Mouse (Mus musculus) limb, embryonic 13.5 days (tissue): Measurements from ENCODE around the gene Pou2f3. TPM values are rescaled to one million over a fixed set of nuclear protein-coding genes. Genes with fewer than 3 reads are reported as not detected.

Source experiments
- ATAC-seq: fragments of 200-750 bp; cut with Nextera tagmentation; 2 replicates; pipeline ENCODE4 v1.8.0; 2017; ENCODE audit warnings: low read depth, moderate number of reproducible peaks, moderate TSS enrichment; ENCODE audit not compliant: low FRiP score
- H3K27ac ChIP-seq: fragments of 300-500 bp; sonication (generic); 2 replicates; pipeline ENCODE4 v1.5.1; 2015; ENCODE audit warnings: inconsistent platforms, mild to moderate bottlenecking, moderate library complexity
- H3K27me3 ChIP-seq: fragments of 300-500 bp; sonication (generic); 2 replicates; pipeline ENCODE4 v1.6.1; 2015; ENCODE audit warnings: mild to moderate bottlenecking, inconsistent platforms
- H3K36me3 ChIP-seq: fragments of 300-500 bp; sonication (generic); 2 replicates; pipeline ENCODE4 v1.6.1; 2015; ENCODE audit warnings: inconsistent platforms, mild to moderate bottlenecking, moderate library complexity
- H3K4me1 ChIP-seq: fragments of 300-500 bp; sonication (generic); 2 replicates; pipeline ENCODE4 v1.6.1; 2015; ENCODE audit warnings: inconsistent platforms
- H3K4me2 ChIP-seq: fragments of 300-500 bp; sonication (generic); replicated peaks from 2 replicates; pipeline ENCODE4 v1.6.1; 2015; ENCODE audit warnings: inconsistent platforms, mild to moderate bottlenecking, moderate library complexity
- H3K4me3 ChIP-seq: fragments of 300-500 bp; sonication (generic); 2 replicates; pipeline ENCODE4 v1.5.1; 2015; ENCODE audit warnings: moderate library complexity, mild to moderate bottlenecking, inconsistent platforms
- H3K9ac ChIP-seq: fragments of 300-500 bp; sonication (generic); 2 replicates; pipeline ENCODE4 v1.6.1; 2015; ENCODE audit warnings: mild to moderate bottlenecking, inconsistent platforms
- H3K9me3 ChIP-seq: fragments of 300-500 bp; sonication (generic); 2 replicates; pipeline ENCODE4 v1.6.1; 2016; ENCODE audit warnings: inconsistent platforms
- WGBS: fragments of 180-500 bp; shearing (Covaris S2); methylation state at CpG from one replicate; pipeline ENCODE4 v1.1.7; 2015; 5-methylcytosine and 5-hydroxymethylcytosine counted together
- polyA plus RNA-seq: library from polyadenylated mRNA; unstranded; fragments of >200 nt; fragmentation: Nextera tagmentation; extraction: Ambion mirVana; gene quantifications from 2 replicates; pipeline ENCODE4 v1.2.1, GENCODE M21; 2015

The Pou2f3 gene
- polyA plus RNA-seq = 0.74 and 1.1 TPM in 2 replicates

DNA sequence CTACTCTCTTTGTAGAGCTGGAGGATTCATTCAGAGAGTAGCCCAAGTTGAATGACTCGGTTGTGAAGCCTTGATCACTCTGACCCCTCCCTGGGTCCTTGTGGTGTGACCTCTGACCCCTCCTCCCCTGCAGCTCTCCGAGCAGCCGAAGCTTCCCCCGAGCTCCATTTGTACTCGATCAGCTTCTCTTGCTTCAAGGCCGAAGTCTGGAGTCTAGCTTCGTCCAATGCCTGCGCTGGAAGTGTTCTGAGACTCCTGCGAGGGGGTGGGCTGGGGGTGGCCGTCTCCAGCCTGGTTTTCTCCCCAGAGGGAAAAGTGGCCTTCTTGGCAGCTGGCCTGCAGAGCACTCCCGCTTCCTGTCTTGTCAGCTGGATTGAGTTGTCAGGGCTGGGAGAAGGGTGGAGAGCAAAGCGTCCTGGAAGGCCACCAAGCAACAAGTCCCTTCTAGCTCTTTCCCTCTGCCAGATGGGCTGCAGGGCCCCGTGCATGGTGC, at the start of gene Pou2f3:
Pou2f3 (minus strand) TSS at position 180 of the 493 bp plus-strand sequence.
- Histone ChIP-seq H3K27me3 (peaks cover 33% of the 10 kb centered on the region), H3K4me2 (peak within 1 kb of the TSS; percentile 40), H3K9me3 (no peaks in the 10 kb centered on the region), H3K27ac (no peak within 1 kb of the TSS), H3K36me3 (no peaks in the 10 kb centered on the region), H3K9ac (no peak within 1 kb of the TSS), H3K4me3 (no peak within 1 kb of the TSS), H3K4me1 (peaks cover 21% of the 10 kb centered on the region)
- 5% methylated on average over 13 of the region's 13 CpGs for WGBS
- ATAC-seq = no peak; the same call in 1 of the 2 replicates

DNA sequence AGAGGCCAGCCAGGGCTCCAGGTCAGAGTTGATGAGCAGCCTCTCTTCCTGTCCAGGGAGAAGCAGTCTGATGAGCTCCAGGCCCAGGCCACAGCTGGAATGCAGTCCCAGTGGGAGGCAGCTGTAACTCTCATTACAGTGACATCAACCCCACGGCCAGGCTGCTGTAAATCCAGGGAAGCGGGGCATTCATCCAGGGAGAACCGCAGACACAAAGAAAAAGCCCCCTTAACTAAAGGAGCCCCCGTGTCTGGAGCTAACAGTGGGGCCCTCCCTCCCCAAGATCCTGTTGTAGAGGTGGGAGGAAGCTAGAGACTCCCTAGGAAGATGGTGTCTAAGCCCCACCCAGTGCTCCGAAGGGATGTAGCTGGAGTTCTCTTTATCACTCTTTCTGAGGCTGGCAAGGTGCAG, 43.1 kb upstream of the Pou2f3 start:
- Histone ChIP-seq H3K9me3 (no peaks in the 10 kb centered on the region), H3K4me1 (peaks cover 65% of the 10 kb centered on the region), H3K4me2 (peak overlapping the region; percentile 59), H3K9ac (peak overlapping the region; percentile 59), H3K36me3 (no peaks in the 10 kb centered on the region), H3K4me3 (0 out of 2 replicates have a peak overlapping the region, but pooled peaks have one; percentile 12), H3K27ac (peak overlapping the region; percentile 99), H3K27me3 (no peaks in the 10 kb centered on the region)
- WGBS = 5% methylated on average over 5 of the region's 5 CpGs
- ATAC-seq = peak; percentile 78

DNA sequence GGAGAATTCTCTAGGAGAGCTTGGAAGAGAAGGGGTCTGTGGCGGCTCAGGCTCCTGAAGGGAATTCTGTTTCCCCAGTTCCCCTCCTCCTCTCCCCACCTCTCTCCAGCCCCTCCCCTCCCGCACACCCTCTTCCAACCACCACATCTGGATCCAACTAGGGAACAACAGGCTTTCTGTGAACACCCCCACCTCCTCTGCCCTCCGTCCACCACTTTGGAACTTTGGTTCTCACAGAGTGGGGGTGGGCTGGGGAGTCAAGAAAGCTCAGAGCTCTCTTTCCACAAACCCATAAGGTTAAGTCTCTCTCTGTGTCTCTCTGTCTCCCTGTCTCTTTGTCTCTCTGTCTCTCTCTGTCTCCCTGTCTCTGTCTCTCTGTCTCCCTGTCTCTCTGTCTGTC, 42.6 kb upstream of the Pou2f3 start:
- H3K27ac ChIP-seq = peak overlapping the region; percentile 99
- ATAC-seq = peak; percentile 90
- peak overlapping the region; percentile 59 for H3K9ac ChIP-seq
- 0 out of 2 replicates have a peak overlapping the region, but pooled peaks have one; percentile 12 for H3K4me3 ChIP-seq
- H3K36me3 ChIP-seq = no peaks in the 10 kb centered on the region
- peaks cover 68% of the 10 kb centered on the region for H3K4me1 ChIP-seq
- 10% methylated on average over 3 of the region's 3 CpGs for WGBS
- H3K9me3 ChIP-seq = no peaks in the 10 kb centered on the region
- peak overlapping the region; percentile 59 for H3K4me2 ChIP-seq
- no peaks in the 10 kb centered on the region for H3K27me3 ChIP-seq

DNA sequence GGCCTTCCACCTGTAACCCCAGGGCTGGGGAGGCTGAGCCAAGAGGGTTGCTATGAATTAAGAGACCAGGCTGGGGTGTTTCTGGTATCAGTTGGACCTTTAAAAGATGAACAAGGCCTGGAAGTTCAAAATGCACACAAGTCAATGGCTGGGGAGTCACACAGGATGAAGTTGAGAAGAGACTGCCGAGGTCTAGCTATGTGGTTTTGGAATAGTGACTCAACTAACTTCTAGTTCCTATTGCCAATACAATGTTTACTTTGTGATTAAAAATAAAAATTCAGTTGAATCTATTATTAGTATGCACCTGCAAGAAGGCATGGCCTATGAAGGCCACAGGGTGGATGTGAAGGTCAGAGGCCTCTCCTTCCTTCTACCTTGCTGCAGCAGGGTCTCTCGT, 41.6 kb upstream of the Pou2f3 start:
- peak overlapping the region; percentile 99 for H3K27ac ChIP-seq
- WGBS = 74% methylated on average over 2 of the region's 2 CpGs

DNA sequence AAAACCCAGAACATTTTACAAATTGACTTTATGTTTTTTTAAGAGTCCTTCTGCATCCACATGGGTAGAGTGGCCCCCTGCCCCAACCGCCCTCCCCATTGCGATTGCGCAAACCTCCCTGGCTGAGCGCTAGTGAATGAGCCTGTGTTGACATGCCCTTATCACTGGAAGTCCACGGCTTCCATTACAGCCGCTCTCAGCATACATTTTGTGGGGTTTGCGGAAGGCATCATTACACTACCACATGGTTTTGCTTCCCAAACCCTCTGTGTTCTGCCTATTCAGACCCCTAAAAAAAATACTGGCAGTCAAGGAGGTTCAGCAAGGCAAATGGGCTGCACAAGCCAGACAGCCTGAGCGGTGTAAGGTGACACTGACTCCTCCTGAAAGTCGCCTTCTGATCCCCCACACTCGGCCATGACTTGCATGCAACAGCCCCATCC, 36.6 kb upstream of the Pou2f3 start:
- Histone ChIP-seq H3K9ac (no peak overlapping the region), H3K4me3 (no peak overlapping the region), H3K9me3 (no peaks in the 10 kb centered on the region), H3K27ac (peak overlapping the region; percentile 34; the same call in 1 of the 2 replicates), H3K27me3 (no peaks in the 10 kb centered on the region), H3K4me1 (peaks cover 49% of the 10 kb centered on the region), H3K4me2 (0 out of 2 replicates have a peak overlapping the region, but pooled peaks have one; percentile 5), H3K36me3 (no peaks in the 10 kb centered on the region)
- WGBS = 23% methylated on average over 10 of the region's 10 CpGs
- ATAC-seq = no peak

More for the DNA sequence above, 41.6 kb upstream of the Pou2f3 start:
- no peak overlapping the region for H3K4me2 ChIP-seq
- no peak for ATAC-seq
- H3K27me3 ChIP-seq = no peaks in the 10 kb centered on the region
- no peak overlapping the region for H3K4me3 ChIP-seq
- no peak overlapping the region for H3K9ac ChIP-seq
- H3K4me1 ChIP-seq = peaks cover 71% of the 10 kb centered on the region
- no peaks in the 10 kb centered on the region for H3K9me3 ChIP-seq
- H3K36me3 ChIP-seq = no peaks in the 10 kb centered on the region

DNA sequence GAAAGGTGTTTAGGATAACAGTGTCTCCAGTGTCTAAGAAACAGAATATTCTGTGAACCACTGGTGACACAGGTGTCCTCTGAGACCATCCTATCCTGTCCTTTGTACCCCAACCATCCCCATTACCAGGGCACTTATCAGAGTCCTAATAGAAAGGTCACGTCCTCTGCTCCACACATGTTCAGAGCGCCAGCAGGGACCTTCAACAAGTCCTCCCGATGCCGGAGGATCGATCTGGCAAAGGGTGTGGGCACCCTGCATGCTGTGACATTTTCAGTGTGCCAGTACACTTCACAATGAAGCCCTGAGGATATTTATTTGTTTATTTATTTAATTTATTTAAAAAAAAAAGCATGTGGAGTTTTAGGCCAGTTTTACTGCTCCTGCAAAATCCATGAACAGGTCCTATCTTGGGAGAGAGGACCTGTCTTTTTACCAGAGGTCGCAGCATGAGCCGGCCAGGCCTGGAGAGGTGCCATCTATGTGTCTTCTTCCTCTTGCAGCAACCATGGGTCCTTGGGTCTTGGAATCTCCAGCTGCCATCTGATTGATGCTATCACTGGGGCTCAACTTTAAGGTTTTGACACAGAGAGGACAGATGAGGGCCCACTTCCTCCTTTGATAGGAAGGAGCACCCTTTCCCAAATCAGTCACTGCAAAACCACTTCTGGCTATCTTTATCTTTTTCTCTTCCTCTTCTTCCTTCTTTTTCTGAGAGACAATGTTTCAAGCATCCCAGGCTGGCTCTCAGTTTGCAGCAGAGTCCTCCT, 35.8 kb upstream of the Pou2f3 start:
- Histone ChIP-seq H3K9me3 (no peaks in the 10 kb centered on the region), H3K9ac (no peak overlapping the region), H3K4me3 (no peak overlapping the region), H3K27me3 (no peaks in the 10 kb centered on the region), H3K4me1 (peaks cover 47% of the 10 kb centered on the region), H3K36me3 (no peaks in the 10 kb centered on the region), H3K27ac (peak overlapping the region; percentile 34; the same call in 1 of the 2 replicates), H3K4me2 (no peak overlapping the region)
- no peak for ATAC-seq
- WGBS = 84% methylated on average over 7 of the region's 7 CpGs

DNA sequence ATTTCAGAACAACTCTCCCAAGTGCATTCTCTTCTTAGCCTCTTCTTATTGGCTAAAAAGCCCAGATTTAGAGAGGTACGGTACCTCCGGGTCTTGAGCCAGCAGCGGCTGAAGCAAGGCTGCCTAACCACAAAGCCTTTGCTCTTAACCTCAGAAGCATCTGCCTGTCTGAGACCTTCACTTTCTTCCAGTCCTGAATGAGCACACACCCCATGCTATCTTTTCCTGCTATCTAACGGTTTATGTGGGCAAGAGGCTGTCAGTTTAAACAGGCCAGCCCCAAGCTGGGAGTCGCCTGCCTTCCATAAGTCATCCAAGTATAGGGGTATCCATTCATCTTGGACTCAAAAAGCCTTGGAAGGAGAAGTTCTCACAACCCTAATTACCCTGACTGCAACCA, 32.3 kb upstream of the Pou2f3 start:
- H3K27me3 ChIP-seq = no peaks in the 10 kb centered on the region
- 79% methylated on average over 5 of the region's 5 CpGs for WGBS
- ATAC-seq = no peak
- peaks cover 52% of the 10 kb centered on the region for H3K4me1 ChIP-seq
- H3K4me2 ChIP-seq = no peak overlapping the region
- no peaks in the 10 kb centered on the region for H3K9me3 ChIP-seq
- no peaks in the 10 kb centered on the region for H3K36me3 ChIP-seq
- no peak overlapping the region for H3K27ac ChIP-seq
- H3K4me3 ChIP-seq = no peak overlapping the region
- no peak overlapping the region for H3K9ac ChIP-seq

DNA sequence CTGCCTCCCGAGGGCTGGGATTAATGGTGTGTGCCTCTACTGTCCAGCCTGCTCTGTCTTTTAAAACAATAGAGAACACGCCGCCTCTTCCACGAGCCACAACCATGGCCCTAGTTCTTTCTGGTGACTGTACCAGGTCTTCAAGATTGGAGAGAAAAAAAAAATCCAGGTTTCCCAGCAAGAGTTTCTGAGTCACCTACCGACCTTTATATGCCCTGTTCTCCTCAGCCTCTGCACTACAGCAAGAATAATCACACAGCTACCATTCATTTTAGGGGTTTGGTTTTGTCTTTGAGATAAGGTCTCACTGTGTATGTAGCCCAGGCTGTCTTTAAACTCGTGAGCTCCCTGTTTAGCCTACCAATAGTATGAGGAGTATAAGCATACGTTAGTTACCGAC, 31.8 kb upstream of the Pou2f3 start:
- H3K4me1 ChIP-seq = peaks cover 53% of the 10 kb centered on the region
- no peak overlapping the region for H3K27ac ChIP-seq
- ATAC-seq = no peak
- H3K9ac ChIP-seq = no peak overlapping the region
- no peaks in the 10 kb centered on the region for H3K36me3 ChIP-seq
- no peak overlapping the region for H3K4me3 ChIP-seq
- no peak overlapping the region for H3K4me2 ChIP-seq
- 86% methylated on average over 8 of the region's 8 CpGs for WGBS
- H3K9me3 ChIP-seq = no peaks in the 10 kb centered on the region
- H3K27me3 ChIP-seq = no peaks in the 10 kb centered on the region

DNA sequence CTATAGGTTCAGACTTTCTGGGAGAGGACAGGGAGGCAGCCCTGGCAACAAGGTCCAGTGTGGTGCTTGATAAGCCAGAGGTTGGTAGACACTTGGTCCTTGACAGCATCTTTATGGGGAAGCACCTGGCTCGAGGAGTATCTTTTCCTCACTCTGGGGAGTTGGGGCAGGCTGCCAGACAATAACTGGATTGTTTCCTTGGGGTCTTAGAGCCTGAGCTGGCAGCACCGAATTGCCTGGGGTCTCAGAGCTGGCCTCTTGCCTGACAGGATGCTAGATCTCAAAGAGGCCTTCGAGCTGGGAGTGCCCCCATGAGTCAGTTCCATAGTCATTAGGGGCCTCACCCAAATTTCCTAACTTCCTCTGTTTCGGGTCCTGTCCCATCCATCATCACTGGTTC, 31.1 kb upstream of the Pou2f3 start:
- Histone ChIP-seq H3K4me1 (peaks cover 54% of the 10 kb centered on the region), H3K4me3 (no peak overlapping the region), H3K36me3 (peaks cover 4% of the 10 kb centered on the region; the same call in 1 of the 2 replicates), H3K9me3 (no peaks in the 10 kb centered on the region), H3K9ac (no peak overlapping the region), H3K27me3 (no peaks in the 10 kb centered on the region), H3K27ac (no peak overlapping the region), H3K4me2 (no peak overlapping the region)
- no peak for ATAC-seq
- 47% methylated on average over 4 of the region's 4 CpGs for WGBS

DNA sequence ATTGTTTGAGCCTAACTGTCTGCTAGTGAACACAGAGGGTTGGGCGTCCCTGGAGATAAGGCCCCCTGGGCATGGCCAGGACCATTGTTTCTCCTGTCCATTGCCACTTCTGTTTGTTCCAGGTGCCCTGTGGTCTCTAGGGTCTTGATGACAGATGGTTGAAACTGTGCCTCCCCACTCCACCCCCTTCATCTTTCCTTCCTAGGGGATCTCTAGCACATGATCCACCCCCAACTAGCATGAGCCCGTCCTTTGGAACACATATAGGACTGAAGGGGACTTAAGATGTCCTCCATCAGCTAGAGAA, 30.4 kb upstream of the Pou2f3 start:
- no peaks in the 10 kb centered on the region for H3K9me3 ChIP-seq
- ATAC-seq = no peak
- peak overlapping the region; percentile 99 for H3K4me3 ChIP-seq
- H3K36me3 ChIP-seq = peaks cover 11% of the 10 kb centered on the region
- H3K4me2 ChIP-seq = peak overlapping the region; percentile 91
- H3K4me1 ChIP-seq = peaks cover 57% of the 10 kb centered on the region
- H3K9ac ChIP-seq = peak overlapping the region; percentile 96
- WGBS = 28% methylated on average over 2 of the region's 2 CpGs
- peak overlapping the region; percentile 97 for H3K27ac ChIP-seq
- H3K27me3 ChIP-seq = no peaks in the 10 kb centered on the region

DNA sequence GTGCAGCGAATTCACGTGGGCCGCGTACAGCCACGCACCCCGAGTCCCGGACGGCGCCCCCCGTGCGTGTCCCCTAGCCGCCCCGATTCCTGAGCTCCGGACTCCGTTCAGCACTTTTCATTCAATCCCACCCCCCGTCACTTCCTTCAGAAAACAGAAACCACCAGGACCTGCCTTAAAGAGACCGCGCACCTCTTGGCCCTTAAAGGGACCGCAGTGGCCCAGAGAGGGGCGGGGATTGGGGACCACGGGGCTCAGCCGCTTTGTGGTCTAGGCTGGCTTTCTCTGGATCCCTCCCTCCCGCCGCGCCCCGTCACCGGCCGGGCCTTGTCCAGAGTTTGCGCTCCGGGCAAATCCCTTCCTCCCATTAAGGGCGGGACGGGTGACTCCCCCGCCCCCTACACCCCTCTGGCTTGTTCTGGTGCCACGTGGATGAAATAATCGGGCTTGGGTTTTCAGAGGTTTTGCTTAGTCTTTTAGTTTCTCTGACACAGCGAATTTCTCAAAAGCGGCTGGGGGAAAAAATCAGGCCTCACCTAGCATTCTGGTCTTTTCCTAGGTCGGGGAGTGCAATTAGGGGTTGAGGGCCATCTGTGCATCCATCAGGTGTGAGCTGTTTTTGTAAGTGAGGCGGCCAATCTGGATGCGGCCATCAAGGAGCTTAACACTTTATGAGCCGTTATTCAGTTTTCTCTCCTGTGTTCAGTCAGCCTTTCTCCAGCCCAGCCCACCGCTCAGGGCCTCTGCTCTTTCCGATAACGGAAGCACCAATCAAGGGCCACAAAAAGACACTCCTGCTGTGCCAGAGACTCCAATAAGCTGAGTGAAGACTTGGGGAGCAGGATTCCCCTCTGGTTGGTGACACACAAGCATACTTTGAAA, 29.8 kb upstream of the Pou2f3 start, which contains the start of gene Oaf:
Oaf (minus strand) TSS at position 200 of the 882 bp plus-strand sequence.
- Histone ChIP-seq H3K27ac (peak within 1 kb of the TSS; percentile 97), H3K4me2 (peak within 1 kb of the TSS; percentile 91), H3K9me3 (no peaks in the 10 kb centered on the region), H3K36me3 (peaks cover 17% of the 10 kb centered on the region), H3K4me1 (peaks cover 63% of the 10 kb centered on the region), H3K27me3 (no peaks in the 10 kb centered on the region), H3K4me3 (peak within 1 kb of the TSS; percentile 99), H3K9ac (peak within 1 kb of the TSS; percentile 96)
- peak; percentile 93 for ATAC-seq
- under 1% methylated on average over 44 of the region's 44 CpGs for WGBS
